Mouse (Mus musculus): ENCODE data around the gene Tmem141. TPM values are rescaled to one million over a fixed set of nuclear protein-coding genes. Genes with fewer than 3 reads are reported as not detected.
A peak's percentile ranks its signal among the peaks of the same experiment; 100 is the strongest.

Tmem141 gene
- total RNA-seq, 2 experiments from 2014 or later, result 14.1 to 15.4 TPM

- Histone ChIP-seq H3K4me3 (no peak overlapping the region), H3K27ac (no peak overlapping the region)
- TF ChIP-seq CTCF (conservative IDR thresholded peaks at IDR 0.05), result peak; percentile 67
- DNase-seq (ENCODE audit: low spot score in 2 of 2), result no peak
Measured at GRCm38 (mm10) chr2:25634046-25634445, 12.2 kb upstream of the Tmem141 start.

GRCm38 (mm10) chr2:25633616-25634015, 11.8 kb upstream of the Tmem141 start:
- Histone ChIP-seq H3K27ac (no peak overlapping the region), H3K4me3 (no peak overlapping the region)
- no peak for DNase-seq (ENCODE audit: low spot score in 2 of 2)
- TF ChIP-seq CTCF (conservative IDR thresholded peaks at IDR 0.05), result no peak

GRCm38 (mm10) chr2:25628738-25629137, 6.9 kb upstream of the Tmem141 start:
- DNase-seq (ENCODE audit: low spot score in 2 of 2), result no peak
- no peak overlapping the region for H3K27ac ChIP-seq
- no peak for TF ChIP-seq CTCF (conservative IDR thresholded peaks at IDR 0.05)
- H3K4me3 ChIP-seq, result no peak overlapping the region

- no peak within 1 kb of the TSS for H3K4me3 ChIP-seq
- DNase-seq (ENCODE audit: low spot score in 2 of 2), result no peak
- TF ChIP-seq CTCF (conservative IDR thresholded peaks at IDR 0.05), result no peak
- no peak within 1 kb of the TSS for H3K27ac ChIP-seq
Measured at GRCm38 (mm10) chr2:25627811-25628210, 6.0 kb upstream of the Tmem141 start, which contains the start of gene Fcna. Gene Fcna, minus strand, starts transcription at chr2:25628030.

GRCm38 (mm10) chr2:25625986-25626385, 4.2 kb upstream of the Tmem141 start:
- no peak overlapping the region for H3K4me3 ChIP-seq
- H3K27ac ChIP-seq, result no peak overlapping the region
- DNase-seq (ENCODE audit: low spot score in 2 of 2), result no peak
- no peak for TF ChIP-seq CTCF (conservative IDR thresholded peaks at IDR 0.05)

GRCm38 (mm10) chr2:25620852-25621228, 965 bp downstream of the Tmem141 start:
- H3K4me3 ChIP-seq, result peak overlapping the region; percentile 72
- TF ChIP-seq CTCF (conservative IDR thresholded peaks at IDR 0.05), result no peak
- H3K27ac ChIP-seq, result peak overlapping the region; percentile 88; the same call in 1 of the 2 replicates
- no peak for DNase-seq (ENCODE audit: low spot score in 2 of 2)

- peak overlapping the region; percentile 88; the same call in 1 of the 2 replicates for H3K27ac ChIP-seq
- no peak for DNase-seq (ENCODE audit: low spot score in 2 of 2)
- no peak overlapping the region for H3K4me3 ChIP-seq
- TF ChIP-seq CTCF (conservative IDR thresholded peaks at IDR 0.05), result no peak
Measured at GRCm38 (mm10) chr2:25620386-25620785, 1.4 kb downstream of the Tmem141 start.

- no peak for DNase-seq (ENCODE audit: low spot score in 2 of 2)
- Histone ChIP-seq H3K4me3 (no peak within 1 kb of the TSS), H3K27ac (no peak within 1 kb of the TSS)
- no peak for TF ChIP-seq CTCF (conservative IDR thresholded peaks at IDR 0.05)
Measured at GRCm38 (mm10) chr2:25617578-25617977, 4.2 kb downstream of the Tmem141 start, which contains the start of gene Ccdc183. Gene Ccdc183, minus strand, starts transcription at chr2:25617678.

- Histone ChIP-seq H3K27ac (no peak overlapping the region), H3K4me3 (no peak overlapping the region)
- TF ChIP-seq CTCF (conservative IDR thresholded peaks at IDR 0.05), result no peak
- DNase-seq (ENCODE audit: low spot score in 2 of 2), result no peak
Measured at GRCm38 (mm10) chr2:25616398-25616797, 5.4 kb downstream of the Tmem141 start.

GRCm38 (mm10) chr2:25608671-25609070, 13.1 kb downstream of the Tmem141 start:
- DNase-seq (ENCODE audit: low spot score in 2 of 2), result no peak
- Histone ChIP-seq H3K27ac (peak overlapping the region; percentile 97), H3K4me3 (peak overlapping the region; percentile 79)
- no peak for TF ChIP-seq CTCF (conservative IDR thresholded peaks at IDR 0.05)

- no peak for TF ChIP-seq CTCF (conservative IDR thresholded peaks at IDR 0.05)
- H3K4me3 ChIP-seq, result peak within 1 kb of the TSS; percentile 79
Measured at GRCm38 (mm10) chr2:25607761-25608622, 13.8 kb downstream of the Tmem141 start, which contains the start of gene Rabl6. Gene Rabl6, minus strand, starts transcription at chr2:25608521.

GRCm38 (mm10) chr2:25602526-25602925, 19.3 kb downstream of the Tmem141 start:
- TF ChIP-seq CTCF (conservative IDR thresholded peaks at IDR 0.05), result no peak
- H3K4me3 ChIP-seq, result no peak overlapping the region
- no peak for DNase-seq (ENCODE audit: low spot score in 2 of 2)
- H3K27ac ChIP-seq, result no peak overlapping the region

More at GRCm38 (mm10) chr2:25607761-25608622, 13.8 kb downstream of the Tmem141 start, which contains the start of gene Rabl6:
- peak within 1 kb of the TSS; percentile 97 for H3K27ac ChIP-seq
- peak; percentile 88 to 89 for DNase-seq (ENCODE audit: low spot score in 2 of 2)

- Histone ChIP-seq H3K27ac (no peak overlapping the region), H3K4me3 (no peak overlapping the region)
- TF ChIP-seq CTCF (conservative IDR thresholded peaks at IDR 0.05), result no peak
- DNase-seq (ENCODE audit: low spot score in 2 of 2), result no peak
Measured at GRCm38 (mm10) chr2:25600037-25600436, 21.8 kb downstream of the Tmem141 start.

- DNase-seq (ENCODE audit: low spot score in 2 of 2), result no peak
- Histone ChIP-seq H3K27ac (no peak overlapping the region), H3K4me3 (no peak overlapping the region)
- no peak for TF ChIP-seq CTCF (conservative IDR thresholded peaks at IDR 0.05)
Measured at GRCm38 (mm10) chr2:25598749-25599148, 23.1 kb downstream of the Tmem141 start.
